Mouse (Mus musculus): ENCODE results near the gene Antxr1. TPM values are rescaled to one million over a fixed set of nuclear protein-coding genes. Genes with fewer than 3 reads are reported as not detected.

Gene Antxr1
- polyA plus RNA-seq, 1 experiment from 2014 or later: 3.1 TPM

- ATAC-seq (replicated peaks; ENCODE audit: low FRiP score) (no peak), DNase-seq (ENCODE audit: low spot score) (no peak)
- Histone ChIP-seq H3K4me1 (replicated peaks; ENCODE audit: control insufficient read depth, insufficient read depth, low read length) (peaks cover 12% of the 10 kb centered on the region), H3K4me2 (no peak overlapping the region), H3K9ac (ENCODE audit: low read depth, low read length) (no peak overlapping the region), H3K27ac (ENCODE audit: low read depth, low read length) (no peak overlapping the region), H3K36me3 (ENCODE audit: control insufficient read depth, insufficient read depth, low read length) (no peaks in the 10 kb centered on the region), H3K27me3 (replicated peaks; ENCODE audit: control insufficient read depth, insufficient read depth, low read length) (no peaks in the 10 kb centered on the region), H3K9me3 (ENCODE audit: control insufficient read depth, low read length) (peaks cover 8% of the 10 kb centered on the region), H3K4me3 (ENCODE audit: low read depth, low read length) (no peak overlapping the region)
- WGBS: 36% methylated on average over 7 of the region's 7 CpGs
Observed at GRCm38 (mm10) chr6:87270452-87270851, 65.2 kb downstream of the Antxr1 start.

GRCm38 (mm10) chr6:87269950-87270349 lies 65.7 kb downstream of the Antxr1 start:
- H3K4me2 ChIP-seq: no peak overlapping the region
- H3K27ac ChIP-seq (ENCODE audit: low read depth, low read length): 0 out of 2 replicates have a peak overlapping the region, but pooled peaks have one; percentile 13
- ATAC-seq (replicated peaks; ENCODE audit: low FRiP score): no peak

GRCm38 (mm10) chr6:87262666-87263065 lies 73.0 kb downstream of the Antxr1 start:
- H3K9ac ChIP-seq (ENCODE audit: low read depth, low read length): no peak overlapping the region
- no peaks in the 10 kb centered on the region for H3K36me3 ChIP-seq (ENCODE audit: control insufficient read depth, insufficient read depth, low read length)
- no peak for ATAC-seq (replicated peaks; ENCODE audit: low FRiP score)
- WGBS: 47% methylated on average over 2 of the region's 2 CpGs
- H3K27ac ChIP-seq (ENCODE audit: low read depth, low read length): no peak overlapping the region
- no peak overlapping the region for H3K4me2 ChIP-seq
- no peak overlapping the region for H3K4me3 ChIP-seq (ENCODE audit: low read depth, low read length)
- DNase-seq (ENCODE audit: low spot score): no peak
- no peaks in the 10 kb centered on the region for H3K9me3 ChIP-seq (ENCODE audit: control insufficient read depth, low read length)
- H3K27me3 ChIP-seq (replicated peaks; ENCODE audit: control insufficient read depth, insufficient read depth, low read length): no peaks in the 10 kb centered on the region
- no peaks in the 10 kb centered on the region for H3K4me1 ChIP-seq (replicated peaks; ENCODE audit: control insufficient read depth, insufficient read depth, low read length)

More at GRCm38 (mm10) chr6:87269950-87270349, 65.7 kb downstream of the Antxr1 start:
- peaks cover 7% of the 10 kb centered on the region for H3K9me3 ChIP-seq (ENCODE audit: control insufficient read depth, low read length)
- no peak overlapping the region for H3K9ac ChIP-seq (ENCODE audit: low read depth, low read length)
- no peak for DNase-seq (ENCODE audit: low spot score)
- no peaks in the 10 kb centered on the region for H3K27me3 ChIP-seq (replicated peaks; ENCODE audit: control insufficient read depth, insufficient read depth, low read length)
- H3K4me3 ChIP-seq (ENCODE audit: low read depth, low read length): no peak overlapping the region
- peaks cover 12% of the 10 kb centered on the region for H3K4me1 ChIP-seq (replicated peaks; ENCODE audit: control insufficient read depth, insufficient read depth, low read length)
- 70% methylated on average over 7 of the region's 7 CpGs for WGBS
- H3K36me3 ChIP-seq (ENCODE audit: control insufficient read depth, insufficient read depth, low read length): no peaks in the 10 kb centered on the region

- H3K4me3 ChIP-seq (ENCODE audit: low read depth, low read length): no peak overlapping the region
- no peak overlapping the region for H3K9ac ChIP-seq (ENCODE audit: low read depth, low read length)
- H3K4me1 ChIP-seq (replicated peaks; ENCODE audit: control insufficient read depth, insufficient read depth, low read length): no peaks in the 10 kb centered on the region
- no peaks in the 10 kb centered on the region for H3K36me3 ChIP-seq (ENCODE audit: control insufficient read depth, insufficient read depth, low read length)
- no peak for ATAC-seq (replicated peaks; ENCODE audit: low FRiP score)
- no peak for DNase-seq (ENCODE audit: low spot score)
- no peaks in the 10 kb centered on the region for H3K27me3 ChIP-seq (replicated peaks; ENCODE audit: control insufficient read depth, insufficient read depth, low read length)
- H3K27ac ChIP-seq (ENCODE audit: low read depth, low read length): no peak overlapping the region
- 66% methylated on average over 5 of the region's 5 CpGs for WGBS
- no peak overlapping the region for H3K4me2 ChIP-seq
- H3K9me3 ChIP-seq (ENCODE audit: control insufficient read depth, low read length): no peaks in the 10 kb centered on the region
Observed at GRCm38 (mm10) chr6:87258976-87259375, 76.6 kb downstream of the Antxr1 start.

GRCm38 (mm10) chr6:87257981-87258775 lies 77.4 kb downstream of the Antxr1 start:
- DNase-seq (ENCODE audit: low spot score): no peak

GRCm38 (mm10) chr6:87257471-87257870 lies 78.2 kb downstream of the Antxr1 start:
- no peaks in the 10 kb centered on the region for H3K9me3 ChIP-seq (ENCODE audit: control insufficient read depth, low read length)
- H3K36me3 ChIP-seq (ENCODE audit: control insufficient read depth, insufficient read depth, low read length): no peaks in the 10 kb centered on the region
- no peak for ATAC-seq (replicated peaks; ENCODE audit: low FRiP score)
- no peak overlapping the region for H3K4me2 ChIP-seq
- no peak overlapping the region for H3K4me3 ChIP-seq (ENCODE audit: low read depth, low read length)
- DNase-seq (ENCODE audit: low spot score): no peak
- no peak overlapping the region for H3K9ac ChIP-seq (ENCODE audit: low read depth, low read length)
- WGBS: 93% methylated on average over 4 of the region's 4 CpGs
- no peaks in the 10 kb centered on the region for H3K4me1 ChIP-seq (replicated peaks; ENCODE audit: control insufficient read depth, insufficient read depth, low read length)
- H3K27me3 ChIP-seq (replicated peaks; ENCODE audit: control insufficient read depth, insufficient read depth, low read length): no peaks in the 10 kb centered on the region
- H3K27ac ChIP-seq (ENCODE audit: low read depth, low read length): no peak overlapping the region

More at GRCm38 (mm10) chr6:87257981-87258775, 77.4 kb downstream of the Antxr1 start:
- H3K9me3 ChIP-seq (ENCODE audit: control insufficient read depth, low read length): no peaks in the 10 kb centered on the region
- ATAC-seq (replicated peaks; ENCODE audit: low FRiP score): no peak
- no peak overlapping the region for H3K4me3 ChIP-seq (ENCODE audit: low read depth, low read length)
- no peaks in the 10 kb centered on the region for H3K27me3 ChIP-seq (replicated peaks; ENCODE audit: control insufficient read depth, insufficient read depth, low read length)
- H3K9ac ChIP-seq (ENCODE audit: low read depth, low read length): no peak overlapping the region
- WGBS: 76% methylated on average over 7 of the region's 7 CpGs
- no peak overlapping the region for H3K27ac ChIP-seq (ENCODE audit: low read depth, low read length)
- H3K4me2 ChIP-seq: no peak overlapping the region
- no peaks in the 10 kb centered on the region for H3K36me3 ChIP-seq (ENCODE audit: control insufficient read depth, insufficient read depth, low read length)
- H3K4me1 ChIP-seq (replicated peaks; ENCODE audit: control insufficient read depth, insufficient read depth, low read length): no peaks in the 10 kb centered on the region

GRCm38 (mm10) chr6:87255668-87256067 lies 80.0 kb downstream of the Antxr1 start:
- H3K4me1 ChIP-seq (replicated peaks; ENCODE audit: control insufficient read depth, insufficient read depth, low read length): no peaks in the 10 kb centered on the region
- ATAC-seq (replicated peaks; ENCODE audit: low FRiP score) (no peak), DNase-seq (ENCODE audit: low spot score) (no peak)
- no peaks in the 10 kb centered on the region for H3K36me3 ChIP-seq (ENCODE audit: control insufficient read depth, insufficient read depth, low read length)
- no peak overlapping the region for H3K4me2 ChIP-seq
- no peaks in the 10 kb centered on the region for H3K27me3 ChIP-seq (replicated peaks; ENCODE audit: control insufficient read depth, insufficient read depth, low read length)
- no peak overlapping the region for H3K27ac ChIP-seq (ENCODE audit: low read depth, low read length)
- H3K4me3 ChIP-seq (ENCODE audit: low read depth, low read length): no peak overlapping the region
- H3K9ac ChIP-seq (ENCODE audit: low read depth, low read length): no peak overlapping the region
- WGBS: 46% methylated on average over 12 of the region's 12 CpGs
- H3K9me3 ChIP-seq (ENCODE audit: control insufficient read depth, low read length): no peaks in the 10 kb centered on the region

GRCm38 (mm10) chr6:87254756-87255155 lies 80.9 kb downstream of the Antxr1 start:
- DNase-seq (ENCODE audit: low spot score) (no peak), ATAC-seq (replicated peaks; ENCODE audit: low FRiP score) (no peak)
- Histone ChIP-seq H3K27me3 (replicated peaks; ENCODE audit: control insufficient read depth, insufficient read depth, low read length) (no peaks in the 10 kb centered on the region), H3K9me3 (ENCODE audit: control insufficient read depth, low read length) (no peaks in the 10 kb centered on the region), H3K9ac (ENCODE audit: low read depth, low read length) (no peak overlapping the region), H3K36me3 (ENCODE audit: control insufficient read depth, insufficient read depth, low read length) (no peaks in the 10 kb centered on the region), H3K4me3 (ENCODE audit: low read depth, low read length) (no peak overlapping the region), H3K27ac (ENCODE audit: low read depth, low read length) (no peak overlapping the region), H3K4me2 (no peak overlapping the region), H3K4me1 (replicated peaks; ENCODE audit: control insufficient read depth, insufficient read depth, low read length) (no peaks in the 10 kb centered on the region)
- WGBS: 23% methylated on average over 7 of the region's 7 CpGs

GRCm38 (mm10) chr6:87251716-87252115 lies 83.9 kb downstream of the Antxr1 start:
- Histone ChIP-seq H3K27me3 (replicated peaks; ENCODE audit: control insufficient read depth, insufficient read depth, low read length) (no peaks in the 10 kb centered on the region), H3K36me3 (ENCODE audit: control insufficient read depth, insufficient read depth, low read length) (no peaks in the 10 kb centered on the region), H3K27ac (ENCODE audit: low read depth, low read length) (no peak overlapping the region), H3K9me3 (ENCODE audit: control insufficient read depth, low read length) (no peaks in the 10 kb centered on the region), H3K4me2 (no peak overlapping the region), H3K4me1 (replicated peaks; ENCODE audit: control insufficient read depth, insufficient read depth, low read length) (no peaks in the 10 kb centered on the region), H3K4me3 (ENCODE audit: low read depth, low read length) (no peak overlapping the region), H3K9ac (ENCODE audit: low read depth, low read length) (no peak overlapping the region)
- ATAC-seq (replicated peaks; ENCODE audit: low FRiP score) (no peak), DNase-seq (ENCODE audit: low spot score) (no peak)
- WGBS: 87% methylated on average over 5 of the region's 5 CpGs

Data from liver, embryonic 11.5 days (tissue).